Comparison of ENCODE assay signal across 11 mouse cellular contexts in the genomic region with DNA sequence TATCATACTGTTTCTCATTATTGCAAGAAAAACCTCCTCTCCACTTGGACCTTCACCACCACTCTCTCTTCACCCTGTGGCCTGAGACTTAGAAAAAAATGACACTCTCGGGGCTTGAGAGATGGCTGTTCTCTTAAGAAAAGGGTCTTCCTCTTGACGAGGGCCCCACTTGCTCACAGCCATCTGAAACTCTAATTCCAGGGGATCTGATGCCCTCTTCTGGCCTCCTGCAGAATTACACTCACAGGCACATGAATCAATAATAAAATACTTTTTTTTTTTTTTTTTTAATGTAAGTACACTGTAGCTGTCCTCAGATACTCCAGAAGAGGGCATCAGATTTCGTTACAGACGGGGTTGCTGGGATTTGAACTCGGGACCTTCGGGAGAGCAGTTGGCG. TPM values are rescaled to one million over a fixed set of nuclear protein-coding genes. Genes with fewer than 3 reads are reported as not detected.
DNase-seq lines count a peak whose midpoint lies in the region; ATAC-seq and TF ChIP-seq lines count a peak whose summit lies in the region.
"Had no signal": no experiment of that assay in that cellular context is flagged by ENCODE, and none has a peak within 500 bp of the region (broad histone marks: within the 10 kb centered on the region; RNA-seq: fewer than 3 reads in every experiment).

No protein-coding gene starts in this region.

- TF ChIP-seq CTCF in bone marrow, adult 2 months (IDR thresholded peaks at IDR 0.05; ENCODE audit: control insufficient read depth, insufficient read depth, low read length) = peak; percentile 21; the same call in 1 of the 2 replicates

- WGBS in bone marrow, adult 2 months = 60% methylated on average over 7 of the region's 7 CpGs
- 69% methylated on average over 7 of the region's 7 CpGs for WGBS in limb, embryonic 10.5 days

- H3K4me1 ChIP-seq in bone marrow, adult 2 months (ENCODE audit: control insufficient read depth, insufficient read depth, low read length) = peaks cover 10% of the 10 kb centered on the region
- H3K4me1 ChIP-seq in limb, embryonic 10.5 days = 0 out of 2 replicates have a peak, but pooled peaks cover 9% of the 10 kb centered on the region
- H3K4me1 ChIP-seq: hindbrain, embryonic 12.5 days had no signal

- TF ChIP-seq POLR2A in bone marrow, adult 2 months (IDR thresholded peaks at IDR 0.05; ENCODE audit: borderline replicate concordance, control insufficient read depth, low read depth, low read length) = no peak

- H3K4me3 ChIP-seq in bone marrow, adult 2 months (replicated peaks; ENCODE audit: control insufficient read depth, low read depth, low read length) = no peak overlapping the region
- no peak overlapping the region for H3K4me3 ChIP-seq in limb, embryonic 10.5 days
- H3K4me3 ChIP-seq: hindbrain, embryonic 12.5 days; limb, embryonic 12.5 days had no signal

- H3K9me3 ChIP-seq in limb, embryonic 10.5 days (replicated peaks) = no peaks in the 10 kb centered on the region
- H3K9me3 ChIP-seq: hindbrain, embryonic 12.5 days; limb, embryonic 12.5 days had no signal

- peaks cover 23% of the 10 kb centered on the region for H3K27me3 ChIP-seq in limb, embryonic 10.5 days (ENCODE audit: low read depth, poor library complexity, severe bottlenecking)

- H3K36me3 ChIP-seq in limb, embryonic 10.5 days = no peaks in the 10 kb centered on the region
- H3K36me3 ChIP-seq: hindbrain, embryonic 12.5 days; limb, embryonic 12.5 days had no signal

- peak; percentile 61 for DNase-seq in kidney, adult 9 months
- no peak for DNase-seq in kidney, adult 11 months
- DNase-seq in 3T3-L1 (ENCODE audit: low read depth, low spot score) = peak; percentile 54
- DNase-seq in CD4-positive helper T cell, adult 2 months (ENCODE audit: low read depth, low spot score) = peak; percentile 48
- no peak for DNase-seq in limb, embryonic 10.5 days (ENCODE audit: low spot score)
- DNase-seq: heart, adult 18-20 months had no signal

- H3K27ac ChIP-seq in bone marrow, adult 2 months (ENCODE audit: control insufficient read depth, insufficient read depth, low read depth, low read length, poor library complexity) = no peak overlapping the region
- no peak overlapping the region for H3K27ac ChIP-seq in limb, embryonic 10.5 days
- H3K27ac ChIP-seq: hindbrain, embryonic 12.5 days; limb, embryonic 12.5 days had no signal

- ATAC-seq in inflammation-experienced regulatory T-cells, adult 6 months = no peak
- ATAC-seq: forebrain, embryonic 16.5 days had no signal

RNA-seq across cellular contexts. Expression of a gene that starts 6.0 kb away (rescaled TPM):
- polyA plus RNA-seq in bone marrow, adult 2 months (2011; ENCODE audit: insufficient read depth, insufficient read length, low replicate concordance, missing spikeins) = 31.9 and 57.8 TPM in 2 replicates
- polyA plus RNA-seq in inflammation-experienced regulatory T-cells, adult 6 months (2017; shearing (Covaris generic)) = 10 to 100 TPM in 2 of 3 experiments, 1 to 10 TPM in 1; 9.7 to 27.4 (median 25.2) TPM
- 2.8 and 3.0 TPM in 2 replicates for polyA plus RNA-seq in limb, embryonic 10.5 days (2016; fragmentation: Nextera tagmentation; extraction: Ambion mirVana)

RNA-seq across cellular contexts. Expression of a gene that starts 36.5 kb away (rescaled TPM):
- polyA plus RNA-seq in bone marrow, adult 2 months (2011; ENCODE audit: insufficient read depth, insufficient read length, low replicate concordance, missing spikeins) = not detected in 2 replicates
- under 1 TPM in 2 of 3 experiments, not detected in 1; 0.41 to 0.56 TPM for polyA plus RNA-seq in inflammation-experienced regulatory T-cells, adult 6 months (2017; shearing (Covaris generic))
- polyA plus RNA-seq in limb, embryonic 10.5 days (2016; fragmentation: Nextera tagmentation; extraction: Ambion mirVana) = 0.10 and 0.18 TPM in 2 replicates

Comparison
In these comparisons a context has a peak if more than half of its experiments do, and no peak if none do; other contexts are left out.
1. DNase-seq: peak in kidney, adult 9 months (single experiment), 3T3-L1 (single experiment) and CD4-positive helper T cell, adult 2 months (single experiment); none in kidney, adult 11 months (single experiment) and limb, embryonic 10.5 days (single experiment).